Mouse (Mus musculus) liver, postnatal 0 days (tissue): Measurements from ENCODE around the gene Irf2bp2. TPM values are rescaled to one million over a fixed set of nuclear protein-coding genes. Genes with fewer than 3 reads are reported as not detected.

Experiments
- ATAC-seq: fragments of 200-750 bp; cut with Nextera tagmentation; 2 replicates; pipeline ENCODE4 v1.8.0; 2017; ENCODE audit warnings: mild to moderate bottlenecking, moderate library complexity
- DNase-seq: peaks from one replicate; pipeline ENCODE4 v3.0.0-alpha.2; 2016
- H3K27ac ChIP-seq: fragments of 300-500 bp; sonication (generic); 2 replicates; pipeline ENCODE4 v1.5.1; 2014; ENCODE audit warnings: antibody characterized with exemption, moderate library complexity, mild to moderate bottlenecking, low read depth
- H3K27me3 ChIP-seq: fragments of 300-500 bp; sonication (generic); 2 replicates; pipeline ENCODE4 v1.6.1; 2014; ENCODE audit warnings: low read length, control low read depth, mixed read lengths; ENCODE audit not compliant: insufficient read depth
- H3K36me3 ChIP-seq: fragments of 300-500 bp; sonication (generic); replicated peaks from 2 replicates; pipeline ENCODE4 v1.6.1; 2014; ENCODE audit warnings: mild to moderate bottlenecking, control low read depth, low read length, moderate library complexity, mixed read lengths; ENCODE audit not compliant: insufficient read depth
- H3K4me1 ChIP-seq: fragments of 300-500 bp; sonication (generic); 2 replicates; pipeline ENCODE4 v1.6.1; 2014; ENCODE audit warnings: antibody characterized with exemption, mild to moderate bottlenecking, control low read depth; ENCODE audit not compliant: insufficient read depth
- H3K4me2 ChIP-seq: fragments of 300-500 bp; sonication (generic); 2 replicates; pipeline ENCODE4 v1.6.1; 2014; ENCODE audit warnings: low read depth, mild to moderate bottlenecking, low read length, moderate library complexity, mixed read lengths
- H3K4me3 ChIP-seq: fragments of 300-500 bp; sonication (generic); 2 replicates; pipeline ENCODE4 v1.5.1; 2014; ENCODE audit warnings: low read depth, low read length
- H3K9ac ChIP-seq: fragments of 300-500 bp; sonication (generic); replicated peaks from 2 replicates; pipeline ENCODE4 v1.6.1; 2014; ENCODE audit warnings: mild to moderate bottlenecking, moderate library complexity
- H3K9me3 ChIP-seq: fragments of 300-500 bp; sonication (generic); 2 replicates; pipeline ENCODE4 v1.6.1; 2016; ENCODE audit warnings: mild to moderate bottlenecking, control low read depth, low read length, mixed read lengths
- CTCF ChIP-seq: sonication (generic); IDR thresholded peaks from 2 replicates; pipeline ENCODE4 v1.5.1; 2016; ENCODE audit warnings: antibody characterized with exemption, low read depth
- EP300 ChIP-seq: IDR thresholded peaks from 2 replicates; pipeline ENCODE4 v1.6.1; 2016; ENCODE audit warnings: antibody characterized with exemption, low read depth, mild to moderate bottlenecking
- WGBS: fragments of 180-500 bp; shearing (Covaris S2); extraction: QIAGEN DNeasy Blood & Tissue Kit; methylation state at CpG from one replicate; pipeline ENCODE4 v1.1.7; 2014; ENCODE audit not compliant: insufficient replicate concordance; 5-methylcytosine and 5-hydroxymethylcytosine counted together
- polyA plus RNA-seq: library from polyadenylated mRNA; unstranded; fragments of >200 nt; fragmentation: Nextera tagmentation; extraction: Ambion mirVana; gene quantifications from 2 replicates; pipeline ENCODE4 v1.2.1, GENCODE M21; 2015

Irf2bp2 gene
- polyA plus RNA-seq, 1 experiment from 2014 or later, result 6.2 TPM

- Histone ChIP-seq H3K4me3 (no peak overlapping the region), H3K27me3 (no peaks in the 10 kb centered on the region), H3K27ac (no peak overlapping the region), H3K4me1 (peaks cover 24% of the 10 kb centered on the region), H3K9ac (no peak overlapping the region), H3K4me2 (no peak overlapping the region), H3K9me3 (no peaks in the 10 kb centered on the region), H3K36me3 (no peaks in the 10 kb centered on the region)
- WGBS, result 92% methylated on average over 4 of the region's 4 CpGs
- ATAC-seq, result no peak
- no peak for DNase-seq
- TF ChIP-seq EP300 (no peak), CTCF (0 out of 2 replicates have a peak, but pooled peaks have one; percentile 9)
These were observed 32.4 kb downstream of the Irf2bp2 start for GRCm38 (mm10) chr8:126561316-126561841.

DNA sequence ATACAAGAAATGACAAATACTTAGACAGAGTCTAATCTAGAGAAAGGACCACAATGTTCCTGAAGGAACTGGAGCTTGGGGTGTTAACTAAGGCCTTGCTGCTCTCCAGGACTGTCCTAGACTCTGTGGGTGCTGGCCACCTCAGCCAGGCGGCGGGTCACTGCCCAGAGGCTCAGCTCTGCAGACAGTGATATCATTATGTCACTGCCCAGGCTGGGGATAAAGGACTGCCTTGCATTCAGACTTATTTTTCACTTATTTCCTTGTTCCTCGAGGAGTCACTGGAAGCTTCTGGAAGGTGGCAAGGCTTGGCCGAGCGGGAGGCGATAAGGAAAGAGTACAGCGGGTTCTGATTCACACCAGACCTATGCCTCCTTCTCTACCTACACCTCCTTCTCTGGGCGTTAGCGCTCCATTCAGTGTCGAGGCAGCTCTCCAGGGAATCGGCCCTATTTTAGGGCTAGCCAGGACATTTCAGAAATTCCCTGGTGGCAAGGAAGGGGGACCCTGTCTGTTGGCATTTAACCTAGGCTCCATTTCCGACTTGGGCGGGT lies 35.3 kb downstream of the Irf2bp2 start:
- TF ChIP-seq CTCF, result no peak
- no peak for TF ChIP-seq EP300
- no peak overlapping the region for H3K27ac ChIP-seq
- no peak overlapping the region for H3K4me3 ChIP-seq
- H3K4me1 ChIP-seq, result peaks cover 14% of the 10 kb centered on the region
- 84% methylated on average over 13 of the region's 13 CpGs for WGBS
- DNase-seq (no peak), ATAC-seq (no peak)
- H3K27me3 ChIP-seq, result no peaks in the 10 kb centered on the region
- H3K9me3 ChIP-seq, result no peaks in the 10 kb centered on the region
- H3K9ac ChIP-seq, result no peak overlapping the region
- H3K36me3 ChIP-seq, result no peaks in the 10 kb centered on the region
- H3K4me2 ChIP-seq, result no peak overlapping the region

GRCm38 (mm10) chr8:126557403-126557802 lies 36.4 kb downstream of the Irf2bp2 start:
- peaks cover 16% of the 10 kb centered on the region for H3K4me1 ChIP-seq
- H3K9me3 ChIP-seq, result no peaks in the 10 kb centered on the region
- no peak overlapping the region for H3K4me2 ChIP-seq
- ATAC-seq (no peak), DNase-seq (no peak)
- TF ChIP-seq EP300 (no peak), CTCF (no peak)
- no peaks in the 10 kb centered on the region for H3K36me3 ChIP-seq
- no peak overlapping the region for H3K9ac ChIP-seq
- WGBS, result 31% methylated on average over 9 of the region's 9 CpGs
- no peaks in the 10 kb centered on the region for H3K27me3 ChIP-seq
- H3K27ac ChIP-seq, result no peak overlapping the region
- no peak overlapping the region for H3K4me3 ChIP-seq

DNA sequence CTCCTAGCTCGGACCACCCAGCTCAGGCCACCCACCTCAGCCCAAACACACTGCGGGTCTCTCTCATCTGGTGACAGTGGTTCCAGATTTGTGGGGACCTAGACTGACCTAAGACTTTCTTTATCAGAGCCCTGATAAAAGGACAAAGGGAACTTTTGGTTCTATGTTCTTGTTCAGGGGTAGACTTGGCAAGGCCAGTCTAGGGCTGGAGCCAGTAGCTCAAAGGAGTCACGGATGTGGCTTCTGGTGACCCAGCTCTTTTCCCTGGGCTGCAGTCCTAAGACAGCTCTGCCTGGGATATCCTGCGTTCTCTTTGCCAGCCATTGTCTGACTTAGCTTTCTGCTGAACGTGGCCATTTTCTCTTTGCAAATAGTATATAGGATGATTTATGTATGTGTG lies 37.1 kb downstream of the Irf2bp2 start:
- Histone ChIP-seq H3K27ac (no peak overlapping the region), H3K36me3 (no peaks in the 10 kb centered on the region), H3K27me3 (no peaks in the 10 kb centered on the region), H3K4me1 (peaks cover 20% of the 10 kb centered on the region), H3K4me2 (no peak overlapping the region), H3K9ac (no peak overlapping the region), H3K4me3 (no peak overlapping the region), H3K9me3 (no peaks in the 10 kb centered on the region)
- ATAC-seq (0 out of 2 replicates have a peak, but pooled peaks have one; percentile 7), DNase-seq (no peak)
- TF ChIP-seq EP300 (no peak), CTCF (no peak)
- WGBS, result 81% methylated on average over 5 of the region's 5 CpGs

GRCm38 (mm10) chr8:126554741-126555140 lies 39.0 kb downstream of the Irf2bp2 start:
- TF ChIP-seq CTCF (no peak), EP300 (no peak)
- no peak for ATAC-seq
- DNase-seq, result no peak
- no peaks in the 10 kb centered on the region for H3K27me3 ChIP-seq
- no peak overlapping the region for H3K27ac ChIP-seq
- 75% methylated on average over 4 of the region's 4 CpGs for WGBS
- no peaks in the 10 kb centered on the region for H3K9me3 ChIP-seq
- peaks cover 31% of the 10 kb centered on the region for H3K4me1 ChIP-seq
- no peak overlapping the region for H3K9ac ChIP-seq
- H3K4me3 ChIP-seq, result no peak overlapping the region
- H3K36me3 ChIP-seq, result no peaks in the 10 kb centered on the region
- no peak overlapping the region for H3K4me2 ChIP-seq

- H3K36me3 ChIP-seq, result no peaks in the 10 kb centered on the region
- H3K27me3 ChIP-seq, result no peaks in the 10 kb centered on the region
- no peak overlapping the region for H3K27ac ChIP-seq
- H3K9ac ChIP-seq, result no peak overlapping the region
- no peak for ATAC-seq
- TF ChIP-seq EP300 (no peak), CTCF (no peak)
- no peak overlapping the region for H3K4me2 ChIP-seq
- no peak for DNase-seq
- H3K9me3 ChIP-seq, result no peaks in the 10 kb centered on the region
- H3K4me3 ChIP-seq, result no peak overlapping the region
- WGBS, result 56% methylated on average over 4 of the region's 4 CpGs
- H3K4me1 ChIP-seq, result peaks cover 24% of the 10 kb centered on the region
These were observed 41.9 kb downstream of the Irf2bp2 start for GRCm38 (mm10) chr8:126551871-126552270.
